ENCODE assay signal across 25 mouse cellular contexts in genomic region chr16:43256900-43257281, GRCm38 (mm10).
DNase-seq lines count a peak whose midpoint lies in the region; ATAC-seq and TF ChIP-seq lines count a peak whose summit lies in the region.
"Had no signal": no experiment of that assay in that cellular context is flagged by ENCODE, and none has a peak within 500 bp of the region (broad histone marks: within the 10 kb centered on the region; RNA-seq: fewer than 3 reads in every experiment).

No protein-coding gene starts in this region.

- DNase-seq in lung, postnatal 0 days (ENCODE audit: low spot score): peak; percentile 13
- DNase-seq in lung, postnatal 14 days: no peak
- DNase-seq in Muller cell, postnatal 12 days (ENCODE audit: inconsistent ontology term): peak; percentile 52
- DNase-seq in Patski (ENCODE audit: low read depth, low spot score) (no peak), liver (no peak)
- no peak for DNase-seq in layer of hippocampus, postnatal 10 days (ENCODE audit: low spot score in 2 of 2)
- DNase-seq: adrenal gland, adult 2 months; adrenal gland, postnatal 10 days; adrenal gland, postnatal 25 days; cerebellum, adult 18-20 months; cerebellum, adult 8-10 months; cerebellum, adult 9-11 months; cerebellum, postnatal 14 days; cerebellum, postnatal 36 days; embryo, embryonic 11 days had no signal

- CTCF ChIA-PET in Patski (lab: Charles Lee): no interaction called here

- POLR2A ChIA-PET in Patski (lab: Charles Lee): interaction anchor here (0.6 kb wide), 1 partner anchor 132 kb away, joined by 3 read pairs; no protein-coding TSS in a partner anchor

- no peak overlapping the region for H3K9ac ChIP-seq in lung, postnatal 0 days (replicated peaks; ENCODE audit: low read depth)
- H3K9ac ChIP-seq: embryonic facial prominence, embryonic 13.5 days; embryonic facial prominence, embryonic 15.5 days; forebrain, embryonic 12.5 days had no signal

- H3K27me3 ChIP-seq in lung, postnatal 0 days (replicated peaks; ENCODE audit: insufficient read depth, low read length): no peaks in the 10 kb centered on the region
- no peaks in the 10 kb centered on the region for H3K27me3 ChIP-seq in Patski
- H3K27me3 ChIP-seq: CH12.LX; embryonic facial prominence, embryonic 13.5 days; embryonic facial prominence, embryonic 15.5 days; forebrain, embryonic 12.5 days had no signal

- no peak for TF ChIP-seq EP300 in lung, postnatal 0 days (IDR thresholded peaks at IDR 0.05)

- no peak for TF ChIP-seq CTCF in lung, postnatal 0 days (IDR thresholded peaks at IDR 0.05)
- TF ChIP-seq CTCF in Patski (IDR thresholded peaks at IDR 0.05): no peak

- 53% methylated on average over 1 of the region's 1 CpGs for WGBS in lung, postnatal 0 days

- H3K4me3 ChIP-seq in lung, postnatal 0 days (ENCODE audit: low read depth, low read length): no peak overlapping the region
- H3K4me3 ChIP-seq: embryonic facial prominence, embryonic 13.5 days; embryonic facial prominence, embryonic 15.5 days; erythroblast, embryonic 14.5 days; forebrain, embryonic 10.5 days; forebrain, embryonic 12.5 days had no signal

- ATAC-seq in lung, postnatal 0 days: no peak
- ATAC-seq in Patski: peak; percentile 63
- ATAC-seq: CD4-positive, CD25-positive, alpha-beta regulatory T cell, adult 4 months; forebrain, embryonic 14.5 days; forebrain, embryonic 16.5 days had no signal

- H3K27ac ChIP-seq in lung, postnatal 0 days (ENCODE audit: low read length): no peak overlapping the region
- H3K27ac ChIP-seq: embryonic facial prominence, embryonic 13.5 days; forebrain, embryonic 10.5 days; forebrain, embryonic 12.5 days had no signal

- H3K9me3 ChIP-seq in lung, postnatal 0 days (ENCODE audit: low read length): no peaks in the 10 kb centered on the region
- H3K9me3 ChIP-seq: embryonic facial prominence, embryonic 13.5 days; embryonic facial prominence, embryonic 15.5 days; forebrain, embryonic 10.5 days; forebrain, embryonic 12.5 days; G1E had no signal

- H3K36me3 ChIP-seq in lung, postnatal 0 days (ENCODE audit: insufficient read depth, low read length): no peaks in the 10 kb centered on the region
- H3K36me3 ChIP-seq: embryonic facial prominence, embryonic 13.5 days; embryonic facial prominence, embryonic 15.5 days; forebrain, embryonic 10.5 days; forebrain, embryonic 12.5 days; G1E had no signal

- in situ Hi-C loops in Patski (cut with MboI; ENCODE audit: low pct_unique_long_range_greater_than_20kb): no loop called here

- no peaks in the 10 kb centered on the region for H3K4me1 ChIP-seq in lung, postnatal 0 days (ENCODE audit: insufficient read depth, low read depth, low read length)
- H3K4me1 ChIP-seq: embryonic facial prominence, embryonic 13.5 days; embryonic facial prominence, embryonic 15.5 days; forebrain, embryonic 10.5 days; forebrain, embryonic 12.5 days had no signal

- H3K4me2 ChIP-seq in lung, postnatal 0 days (replicated peaks; ENCODE audit: low read depth, low read length): no peak overlapping the region
- H3K4me2 ChIP-seq: embryonic facial prominence, embryonic 13.5 days; embryonic facial prominence, embryonic 15.5 days; forebrain, embryonic 12.5 days had no signal

Comparison
In these comparisons a context has a peak if more than half of its experiments do, and no peak if none do; other contexts are left out.
1. DNase-seq: peak in lung, postnatal 0 days (single experiment) and Muller cell, postnatal 12 days (single experiment); none in lung, postnatal 14 days (single experiment), Patski (single experiment), layer of hippocampus, postnatal 10 days (0 of 2) and liver (single experiment).